Mouse (Mus musculus) heart, embryonic 11.5 days (tissue): ENCODE data around the gene Lamb3. TPM values are rescaled to one million over a fixed set of nuclear protein-coding genes. Genes with fewer than 3 reads are reported as not detected.
"Not testable (repeated sequence)": the region's sequence is repeated elsewhere in the genome, so short reads cannot be mapped to it uniquely, and the experiment has no call there.

Source experiments
- ATAC-seq: fragments of 200-750 bp; cut with Nextera tagmentation; replicated peaks from 2 replicates; pipeline ENCODE4 v1.8.0; 2017; ENCODE audit warnings: moderate library complexity; ENCODE audit not compliant: insufficient number of reproducible peaks, low FRiP score, low TSS enrichment
- H3K27ac ChIP-seq: fragments of 300-500 bp; sonication (generic); 2 replicates; pipeline ENCODE4 v1.5.1; 2014; ENCODE audit warnings: mild to moderate bottlenecking, low read depth, low read length
- H3K27me3 ChIP-seq: fragments of 300-500 bp; sonication (generic); 2 replicates; pipeline ENCODE4 v1.6.1; 2014; ENCODE audit warnings: mild to moderate bottlenecking, low read length, mixed read lengths; ENCODE audit not compliant: control insufficient read depth, insufficient read depth
- H3K36me3 ChIP-seq: fragments of 300-500 bp; sonication (generic); 2 replicates; pipeline ENCODE4 v1.6.1; 2014; ENCODE audit warnings: mild to moderate bottlenecking, low read length, moderate library complexity, mixed read lengths; ENCODE audit not compliant: control insufficient read depth, insufficient read depth
- H3K4me1 ChIP-seq: fragments of 300-500 bp; sonication (generic); 2 replicates; pipeline ENCODE4 v1.6.1; 2014; ENCODE audit warnings: low read length; ENCODE audit not compliant: control insufficient read depth, insufficient read depth
- H3K4me2 ChIP-seq: fragments of 300-500 bp; sonication (generic); 2 replicates; pipeline ENCODE4 v1.6.1; 2014; ENCODE audit warnings: mild to moderate bottlenecking, moderate library complexity
- H3K4me3 ChIP-seq: fragments of 300-500 bp; sonication (generic); 2 replicates; pipeline ENCODE4 v1.5.1; 2014; ENCODE audit warnings: low read depth, low read length
- H3K9ac ChIP-seq: fragments of 300-500 bp; sonication (generic); 2 replicates; pipeline ENCODE4 v1.6.1; 2014; ENCODE audit warnings: mild to moderate bottlenecking, low read depth, low read length, moderate library complexity
- H3K9me3 ChIP-seq: fragments of 300-500 bp; sonication (generic); replicated peaks from 2 replicates; pipeline ENCODE4 v1.6.1; 2016; ENCODE audit warnings: low read length; ENCODE audit not compliant: control insufficient read depth
- WGBS: fragments of 180-500 bp; shearing (Covaris S2); extraction: QIAGEN DNeasy Blood & Tissue Kit; methylation state at CpG from one replicate; pipeline ENCODE4 v1.1.7; 2014; ENCODE audit not compliant: insufficient replicate concordance; 5-methylcytosine and 5-hydroxymethylcytosine counted together
- polyA plus RNA-seq: library from polyadenylated mRNA; unstranded; fragments of >200 nt; fragmentation: Nextera tagmentation; extraction: Ambion mirVana; gene quantifications from 2 replicates; pipeline ENCODE4 v1.2.1, GENCODE M21; 2014

The Lamb3 gene
- polyA plus RNA-seq, 1 experiment from 2014 or later = 0.64 TPM

DNA sequence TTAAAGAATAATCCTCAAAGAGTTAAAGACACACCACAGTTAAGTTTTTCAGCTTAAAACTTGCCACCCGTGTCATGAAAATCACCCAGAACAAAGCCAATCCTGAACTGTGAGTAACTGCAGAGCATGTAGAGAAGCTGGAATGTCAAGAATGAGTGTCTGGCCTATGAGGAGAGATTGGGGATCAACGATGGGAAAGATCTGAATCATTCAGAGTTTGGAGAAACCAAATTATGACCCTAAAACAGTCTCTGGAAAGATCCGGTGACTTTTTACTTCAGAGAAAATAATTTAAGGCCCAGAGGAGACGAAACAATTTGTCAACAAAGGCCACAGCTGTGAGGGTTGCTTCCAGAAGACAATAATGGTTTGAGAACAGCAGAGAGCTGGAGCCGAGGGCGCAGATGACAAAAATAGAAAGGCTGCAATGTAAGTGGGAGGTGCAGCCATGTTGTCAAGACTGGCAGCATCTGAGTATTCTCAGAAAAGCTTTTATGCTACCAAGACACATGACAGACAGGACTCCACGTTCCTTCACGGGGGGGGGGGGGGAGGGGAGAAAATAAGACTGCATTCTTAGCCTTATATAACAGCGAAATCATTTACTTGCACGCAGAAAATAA is 36.2 kb downstream of the Lamb3 start:
- no peaks in the 10 kb centered on the region for H3K9me3 ChIP-seq
- ATAC-seq = no peak
- no peaks in the 10 kb centered on the region for H3K36me3 ChIP-seq
- WGBS = 40% methylated on average over 10 of the region's 10 CpGs
- no peaks in the 10 kb centered on the region for H3K27me3 ChIP-seq
- peaks cover 7% of the 10 kb centered on the region; the same call in 1 of the 2 replicates for H3K4me1 ChIP-seq
- no peak overlapping the region for H3K4me2 ChIP-seq
- H3K4me3 ChIP-seq = no peak overlapping the region
- no peak overlapping the region for H3K9ac ChIP-seq
- peak overlapping the region; percentile 88 for H3K27ac ChIP-seq

DNA sequence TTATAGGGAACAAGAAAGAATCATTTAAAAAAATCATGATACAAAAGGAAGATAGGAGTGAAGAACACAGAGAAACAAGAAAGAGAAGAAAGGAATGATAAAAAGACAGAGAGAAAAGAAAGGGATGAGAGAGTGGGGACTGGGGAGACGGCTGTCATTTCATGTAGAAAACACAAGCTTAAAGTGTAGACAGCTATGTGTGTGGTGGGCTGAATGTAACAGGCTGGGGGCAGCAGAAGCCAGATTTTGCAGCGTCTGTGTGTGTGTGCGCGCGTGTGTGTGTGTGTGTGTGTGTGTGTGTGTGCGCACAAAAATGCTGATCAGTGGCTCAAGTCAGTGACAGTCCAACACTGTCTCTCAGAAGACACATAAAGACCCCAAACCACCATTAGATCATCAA is 36.7 kb downstream of the Lamb3 start:
- Histone ChIP-seq H3K4me2 (no peak overlapping the region), H3K4me3 (no peak overlapping the region), H3K4me1 (peaks cover 7% of the 10 kb centered on the region; the same call in 1 of the 2 replicates), H3K9me3 (no peaks in the 10 kb centered on the region), H3K27ac (peak overlapping the region; percentile 88; the same call in 1 of the 2 replicates), H3K27me3 (no peaks in the 10 kb centered on the region), H3K36me3 (no peaks in the 10 kb centered on the region), H3K9ac (no peak overlapping the region)
- ATAC-seq = no peak
- WGBS = 72% methylated on average over 6 of the region's 6 CpGs

DNA sequence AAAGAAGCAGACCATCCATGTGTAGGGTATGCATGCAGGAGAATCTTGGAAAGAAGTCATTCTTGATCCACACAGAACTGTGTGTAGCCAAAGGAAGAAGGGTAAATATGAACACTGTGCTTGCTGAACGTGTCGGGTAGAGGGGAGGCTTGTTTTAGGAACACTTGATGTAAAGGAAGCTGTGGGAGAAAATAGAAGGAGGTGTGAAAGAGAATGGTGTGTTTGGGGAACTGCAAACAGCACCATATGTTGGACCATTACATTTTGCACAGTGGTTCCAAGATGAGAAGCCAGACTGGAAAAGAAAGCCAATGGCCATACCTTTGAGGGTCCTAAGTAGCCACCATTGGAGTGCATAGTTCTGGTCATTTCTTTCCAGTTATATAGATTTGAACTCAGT is 42.5 kb downstream of the Lamb3 start:
- WGBS = 72% methylated on average over 2 of the region's 2 CpGs
- no peak overlapping the region for H3K27ac ChIP-seq
- no peak for ATAC-seq
- no peak overlapping the region for H3K4me2 ChIP-seq
- no peak overlapping the region for H3K4me3 ChIP-seq
- H3K36me3 ChIP-seq = no peaks in the 10 kb centered on the region
- H3K9ac ChIP-seq = no peak overlapping the region
- H3K27me3 ChIP-seq = no peaks in the 10 kb centered on the region
- H3K9me3 ChIP-seq = no peaks in the 10 kb centered on the region
- H3K4me1 ChIP-seq = peaks cover 5% of the 10 kb centered on the region; the same call in 1 of the 2 replicates

DNA sequence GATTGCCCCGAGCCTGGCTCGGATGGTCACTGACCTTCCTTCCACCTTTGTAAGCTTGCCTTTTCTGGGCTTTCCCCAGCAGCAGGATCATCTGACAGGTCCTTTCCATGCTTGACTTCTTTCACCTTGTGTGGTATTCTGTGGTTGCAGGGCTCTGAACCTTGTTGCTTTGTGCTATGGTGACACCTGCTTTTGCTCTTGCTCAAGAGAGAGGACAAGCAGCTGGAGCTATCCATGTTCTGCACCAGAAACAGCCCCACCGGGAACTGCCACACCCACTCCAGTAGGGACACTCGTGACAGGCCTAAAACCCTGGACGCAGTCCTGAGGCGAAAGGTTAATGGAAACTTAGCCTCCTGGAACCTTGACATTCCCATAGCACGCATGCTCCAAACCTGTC is 43.9 kb downstream of the Lamb3 start:
- WGBS = 77% methylated on average over 7 of the region's 7 CpGs
- ATAC-seq = no peak

DNA sequence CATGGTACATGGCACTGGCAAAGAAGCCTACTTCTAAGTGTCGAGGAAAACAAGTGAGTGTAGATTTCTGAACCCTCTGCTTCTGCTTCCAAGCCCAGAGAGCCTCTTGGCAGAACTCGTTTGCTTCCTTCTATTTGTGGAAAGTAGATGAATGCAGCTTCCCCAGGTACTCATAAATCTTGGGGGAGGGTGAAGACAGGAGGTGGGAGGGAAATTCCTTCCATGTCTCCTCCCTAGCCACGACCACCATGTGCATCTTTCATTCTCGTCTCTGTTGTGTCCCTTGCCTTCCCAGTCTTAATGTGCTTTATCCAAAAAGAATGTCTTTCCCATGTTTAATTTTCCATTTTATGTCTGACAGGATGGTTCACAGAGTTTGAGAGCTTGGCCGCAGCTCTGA is 45.1 kb downstream of the Lamb3 start:
- no peaks in the 10 kb centered on the region for H3K27me3 ChIP-seq
- no peak overlapping the region for H3K4me2 ChIP-seq
- peaks cover 5% of the 10 kb centered on the region; the same call in 1 of the 2 replicates for H3K4me1 ChIP-seq
- H3K9me3 ChIP-seq = no peaks in the 10 kb centered on the region
- H3K27ac ChIP-seq = no peak overlapping the region
- no peak overlapping the region for H3K9ac ChIP-seq
- H3K36me3 ChIP-seq = no peaks in the 10 kb centered on the region
- ATAC-seq = no peak
- no peak overlapping the region for H3K4me3 ChIP-seq
- 46% methylated on average over 5 of the region's 5 CpGs for WGBS

More for the DNA sequence above, 43.9 kb downstream of the Lamb3 start:
- Histone ChIP-seq H3K36me3 (no peaks in the 10 kb centered on the region), H3K27me3 (no peaks in the 10 kb centered on the region), H3K9me3 (no peaks in the 10 kb centered on the region), H3K27ac (no peak overlapping the region), H3K9ac (no peak overlapping the region), H3K4me1 (peaks cover 5% of the 10 kb centered on the region; the same call in 1 of the 2 replicates), H3K4me3 (no peak overlapping the region), H3K4me2 (no peak overlapping the region)

DNA sequence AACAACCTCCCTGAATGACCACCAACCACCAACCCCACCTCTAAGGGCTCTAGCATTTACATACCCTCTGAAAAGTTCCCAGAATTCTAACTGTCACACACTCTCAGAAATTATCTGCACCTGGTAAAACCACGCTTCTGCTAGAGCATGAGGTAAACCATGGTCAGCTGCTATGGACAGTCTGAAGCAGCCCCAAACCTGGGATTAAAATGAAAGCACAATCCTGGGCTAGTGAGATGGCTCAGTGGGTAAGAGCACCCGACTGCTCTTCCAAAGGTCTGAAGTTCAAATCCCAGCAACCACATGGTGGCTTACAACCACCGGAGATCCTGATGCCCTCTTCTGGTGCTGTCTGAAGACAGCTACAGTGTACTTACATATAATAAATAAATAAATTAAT is 46.4 kb downstream of the Lamb3 start:
- ATAC-seq, H3K9me3 ChIP-seq, H3K27me3 ChIP-seq, H3K4me3 ChIP-seq, H3K27ac ChIP-seq, H3K4me2 ChIP-seq, H3K9ac ChIP-seq, H3K36me3 ChIP-seq, H3K4me1 ChIP-seq: not testable (repeated sequence)
- WGBS = 78% methylated on average over 3 of the region's 3 CpGs

DNA sequence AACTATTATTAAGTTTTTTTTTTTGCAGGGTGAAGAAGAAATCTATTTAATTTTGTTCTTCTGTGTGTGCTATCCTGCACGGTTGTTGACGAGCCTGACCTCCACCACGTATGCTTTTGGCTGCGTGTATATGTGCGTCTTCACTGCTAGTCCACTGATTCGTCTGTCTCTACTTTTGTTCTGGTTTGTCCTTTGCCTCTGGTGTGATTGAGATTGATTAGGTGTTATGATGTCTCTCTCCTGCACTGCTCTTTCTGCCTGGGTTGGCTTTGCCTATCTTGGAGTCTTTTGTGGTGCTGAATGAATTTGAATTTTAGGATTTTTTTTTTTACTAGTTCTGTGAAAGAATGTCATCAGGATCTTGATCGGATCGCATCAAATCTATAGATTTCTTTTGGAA is 47.5 kb downstream of the Lamb3 start:
- no peak overlapping the region for H3K4me3 ChIP-seq
- H3K27ac ChIP-seq = no peak overlapping the region
- H3K9ac ChIP-seq = no peak overlapping the region
- H3K36me3 ChIP-seq = no peaks in the 10 kb centered on the region
- peaks cover 5% of the 10 kb centered on the region; the same call in 1 of the 2 replicates for H3K4me1 ChIP-seq
- no peak overlapping the region for H3K4me2 ChIP-seq
- no peaks in the 10 kb centered on the region for H3K27me3 ChIP-seq
- 51% methylated on average over 8 of the region's 8 CpGs for WGBS
- no peaks in the 10 kb centered on the region for H3K9me3 ChIP-seq
- ATAC-seq = no peak

DNA sequence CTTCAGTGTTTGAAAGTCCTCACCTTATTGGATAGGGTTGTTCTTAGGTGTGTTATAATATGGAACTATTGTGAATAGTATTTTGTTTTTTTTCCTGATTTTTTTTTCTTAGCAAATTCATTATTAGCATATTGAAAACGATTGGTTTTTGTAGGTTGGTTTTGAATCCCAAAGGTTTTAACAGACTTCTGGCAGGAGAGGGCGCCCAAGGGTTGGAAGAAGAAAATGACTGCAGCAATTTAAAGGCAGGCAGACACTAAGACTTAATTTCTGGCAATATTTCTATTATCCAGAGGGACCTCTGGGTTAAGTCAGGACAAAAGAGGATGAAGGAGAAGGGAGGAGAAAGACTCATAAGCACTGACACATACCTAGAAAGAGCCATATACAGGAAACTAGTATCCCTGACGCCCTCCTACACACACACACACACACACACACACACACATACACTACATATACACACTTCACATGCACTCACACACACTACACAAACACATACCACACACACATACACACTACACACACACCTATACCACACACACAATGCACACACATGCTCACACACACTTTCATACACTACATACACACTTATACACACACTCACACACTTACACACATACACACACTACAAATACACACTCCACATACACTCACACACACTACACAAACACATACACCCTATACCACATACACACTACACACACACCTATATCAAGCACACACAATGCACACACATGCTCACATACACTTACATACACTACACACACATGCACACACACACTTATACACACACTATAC is 48.2 kb downstream of the Lamb3 start:
- Histone ChIP-seq H3K9me3 (no peaks in the 10 kb centered on the region), H3K4me2 (no peak overlapping the region), H3K27me3 (no peaks in the 10 kb centered on the region), H3K4me3 (no peak overlapping the region), H3K9ac (no peak overlapping the region), H3K36me3 (no peaks in the 10 kb centered on the region), H3K4me1 (peaks cover 5% of the 10 kb centered on the region; the same call in 1 of the 2 replicates), H3K27ac (no peak overlapping the region)
- ATAC-seq = no peak
- WGBS = 34% methylated on average over 3 of the region's 3 CpGs

DNA sequence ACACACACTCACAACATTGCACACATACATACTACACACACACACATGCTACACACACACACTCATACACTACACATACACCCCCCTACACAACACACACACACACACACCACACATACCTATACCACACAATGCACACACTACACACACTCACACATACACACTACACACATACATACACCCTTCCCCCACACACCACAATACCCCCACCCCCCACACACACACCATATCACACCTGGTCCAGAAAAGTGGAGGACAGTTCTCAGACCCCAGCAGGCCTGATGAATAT is 48.7 kb downstream of the Lamb3 start:
- Histone ChIP-seq H3K27ac (no peak overlapping the region), H3K4me2 (no peak overlapping the region), H3K9me3 (no peaks in the 10 kb centered on the region), H3K9ac (no peak overlapping the region), H3K27me3 (no peaks in the 10 kb centered on the region), H3K4me1 (peaks cover 5% of the 10 kb centered on the region; the same call in 1 of the 2 replicates), H3K36me3 (no peaks in the 10 kb centered on the region), H3K4me3 (no peak overlapping the region)
- 0 out of 2 replicates have a peak, but pooled peaks have one; percentile 42 for ATAC-seq
